In genomic region chr17:24649581-24650069, GRCm38 (mm10) we compare ENCODE assay signal across 8 mouse cellular contexts. TPM values are rescaled to one million over a fixed set of nuclear protein-coding genes. Genes with fewer than 3 reads are reported as not detected.
A peak's percentile ranks its signal among the peaks of the same experiment; 100 is the strongest.
DNase-seq lines count a peak whose midpoint lies in the region; ATAC-seq and TF ChIP-seq lines count a peak whose summit lies in the region.

No protein-coding gene starts in this region.

- peak overlapping the region; percentile 95 for H3K27ac ChIP-seq in left cerebral cortex, adult 2 months
- H3K27ac ChIP-seq in forebrain, embryonic 13.5 days, result 0 out of 2 replicates have a peak overlapping the region, but pooled peaks have one; percentile 22
- peak overlapping the region; percentile 83 for H3K27ac ChIP-seq in hindbrain, postnatal 0 days
- H3K27ac ChIP-seq in liver, embryonic 15.5 days (replicated peaks), result 0 out of 2 replicates have a peak overlapping the region, but pooled peaks have one; percentile 6
- peak overlapping the region; percentile 84 for H3K27ac ChIP-seq in neural tube, embryonic 15.5 days (replicated peaks)

- H3K9ac ChIP-seq in forebrain, embryonic 13.5 days, result peak overlapping the region; percentile 82
- peak overlapping the region; percentile 90 for H3K9ac ChIP-seq in hindbrain, postnatal 0 days (replicated peaks; ENCODE audit: low read length)
- H3K9ac ChIP-seq in liver, embryonic 15.5 days, result peak overlapping the region; percentile 47; the same call in 1 of the 2 replicates
- H3K9ac ChIP-seq in neural tube, embryonic 15.5 days (replicated peaks), result peak overlapping the region; percentile 98

- DNase-seq in left cerebral cortex, adult 2 months (ENCODE audit: extremely low spot score in 1 of 2, low spot score in 2 of 2), result peak in 1 of 2 experiments; percentile 46
- DNase-seq in left cerebral cortex, adult 11 months (ENCODE audit: low spot score), result no peak
- peak; percentile 62 for DNase-seq in adrenal gland, postnatal 10 days
- peak; percentile 50 for DNase-seq in hindbrain, postnatal 0 days (ENCODE audit: low spot score)
- no peak for DNase-seq in ovary, adult 18-20 months (ENCODE audit: low spot score)

- no peak; the same call in 1 of the 2 replicates for TF ChIP-seq CTCF in left cerebral cortex, adult 2 months (IDR thresholded peaks at IDR 0.05)
- TF ChIP-seq CTCF in hindbrain, postnatal 0 days (IDR thresholded peaks at IDR 0.05; ENCODE audit: low read depth), result 0 out of 2 replicates have a peak, but pooled peaks have one; percentile 5

- peaks cover 41% of the 10 kb centered on the region for H3K27me3 ChIP-seq in forebrain, embryonic 13.5 days
- H3K27me3 ChIP-seq in hindbrain, postnatal 0 days (ENCODE audit: insufficient read depth, low read length), result no peaks in the 10 kb centered on the region
- H3K27me3 ChIP-seq in liver, embryonic 15.5 days, result peaks cover 62% of the 10 kb centered on the region
- peaks cover 13% of the 10 kb centered on the region for H3K27me3 ChIP-seq in neural tube, embryonic 15.5 days (replicated peaks)

- 2% methylated on average over 35 of the region's 35 CpGs for WGBS in forebrain, embryonic 13.5 days
- WGBS in hindbrain, postnatal 0 days, result 1% methylated on average over 33 of the region's 35 CpGs
- WGBS in liver, embryonic 15.5 days (ENCODE audit: insufficient replicate concordance), result 1% methylated on average over 35 of the region's 35 CpGs
- under 1% methylated on average over 34 of the region's 35 CpGs for WGBS in neural tube, embryonic 15.5 days

- H3K9me3 ChIP-seq in forebrain, embryonic 13.5 days (replicated peaks), result no peaks in the 10 kb centered on the region
- no peaks in the 10 kb centered on the region for H3K9me3 ChIP-seq in hindbrain, postnatal 0 days (ENCODE audit: low read length)
- no peaks in the 10 kb centered on the region for H3K9me3 ChIP-seq in liver, embryonic 15.5 days (replicated peaks)
- no peaks in the 10 kb centered on the region for H3K9me3 ChIP-seq in neural tube, embryonic 15.5 days (replicated peaks)

- no peaks in the 10 kb centered on the region for H3K36me3 ChIP-seq in forebrain, embryonic 13.5 days (ENCODE audit: poor library complexity, severe bottlenecking)
- no peaks in the 10 kb centered on the region for H3K36me3 ChIP-seq in hindbrain, postnatal 0 days (ENCODE audit: insufficient read depth, low read length)
- no peaks in the 10 kb centered on the region for H3K36me3 ChIP-seq in liver, embryonic 15.5 days (replicated peaks)
- H3K36me3 ChIP-seq in neural tube, embryonic 15.5 days, result no peaks in the 10 kb centered on the region

- intact Hi-C loops in left cerebral cortex, adult 2 months (cut with DNase I), result no loop called here

- 0 out of 2 replicates have a peak, but pooled peaks have one; percentile 28 for ATAC-seq in forebrain, embryonic 13.5 days
- peak; percentile 64 for ATAC-seq in hindbrain, postnatal 0 days
- ATAC-seq in liver, embryonic 15.5 days (ENCODE audit: insufficient read depth), result 0 out of 2 replicates have a peak, but pooled peaks have one; percentile 2
- ATAC-seq in neural tube, embryonic 15.5 days (ENCODE audit: low FRiP score), result peak; percentile 69

- peak overlapping the region; percentile 98 for H3K4me2 ChIP-seq in forebrain, embryonic 13.5 days
- peak overlapping the region; percentile 86 for H3K4me2 ChIP-seq in hindbrain, postnatal 0 days (ENCODE audit: low read depth, low read length)
- H3K4me2 ChIP-seq in liver, embryonic 15.5 days, result peak overlapping the region; percentile 76
- H3K4me2 ChIP-seq in neural tube, embryonic 15.5 days, result peak overlapping the region; percentile 95

- peak overlapping the region; percentile 94 for H3K4me3 ChIP-seq in left cerebral cortex, adult 2 months
- H3K4me3 ChIP-seq in forebrain, embryonic 13.5 days, result peak overlapping the region; percentile 63
- H3K4me3 ChIP-seq in hindbrain, postnatal 0 days (ENCODE audit: low read length), result peak overlapping the region; percentile 58
- peak overlapping the region; percentile 59 for H3K4me3 ChIP-seq in liver, embryonic 15.5 days (replicated peaks)
- peak overlapping the region; percentile 84 for H3K4me3 ChIP-seq in neural tube, embryonic 15.5 days (replicated peaks)

- H3K4me1 ChIP-seq in forebrain, embryonic 13.5 days, result peaks cover 17% of the 10 kb centered on the region
- H3K4me1 ChIP-seq in hindbrain, postnatal 0 days (ENCODE audit: insufficient read depth, low read length), result peaks cover 4% of the 10 kb centered on the region; the same call in 1 of the 2 replicates
- peaks cover 41% of the 10 kb centered on the region for H3K4me1 ChIP-seq in liver, embryonic 15.5 days (replicated peaks)
- peaks cover 30% of the 10 kb centered on the region for H3K4me1 ChIP-seq in neural tube, embryonic 15.5 days

RNA-seq across cellular contexts. Expression of gene Slc9a3r2, which starts 0.5 kb away (rescaled TPM):
- total RNA-seq in left cerebral cortex, adult 2 months (2021), result 10 to 100 TPM; 50.2 to 51.0 TPM
- 10 to 100 TPM; 66.9 to 72.8 TPM for total RNA-seq in adrenal gland, postnatal 10 days (2021)
- 15.0 and 16.0 TPM in 2 replicates for polyA plus RNA-seq in forebrain, embryonic 13.5 days (2015; fragmentation: Nextera tagmentation; extraction: Ambion mirVana)
- 72.8 and 91.1 TPM in 2 replicates for total RNA-seq in hindbrain, postnatal 0 days (2014; rRNA removed)
- 57.6 and 60.6 TPM in 2 replicates for polyA plus RNA-seq in hindbrain, postnatal 0 days (2015; fragmentation: Nextera tagmentation; extraction: Ambion mirVana)
- 10.8 and 13.8 TPM in 2 replicates for polyA plus RNA-seq in liver, embryonic 15.5 days (2015; fragmentation: Nextera tagmentation; extraction: Ambion mirVana)
- polyA plus RNA-seq in neural tube, embryonic 15.5 days (2015; fragmentation: Nextera tagmentation; extraction: Ambion mirVana), result 60.2 and 65.7 TPM in 2 replicates

RNA-seq across cellular contexts. Expression of gene Npw, which starts 8.6 kb away (rescaled TPM):
- total RNA-seq in left cerebral cortex, adult 2 months (2021), result 1 to 10 TPM in 1 of 2 experiments, under 1 TPM in 1; 0.58 to 1.4 TPM
- total RNA-seq in adrenal gland, postnatal 10 days (2021), result not detected
- not detected in 2 replicates for polyA plus RNA-seq in forebrain, embryonic 13.5 days (2015; fragmentation: Nextera tagmentation; extraction: Ambion mirVana)
- total RNA-seq in hindbrain, postnatal 0 days (2014; rRNA removed), result 0.78 TPM in 1 of 2 replicates, not detected in the other
- polyA plus RNA-seq in hindbrain, postnatal 0 days (2015; fragmentation: Nextera tagmentation; extraction: Ambion mirVana), result 0.65 and 0.81 TPM in 2 replicates
- polyA plus RNA-seq in liver, embryonic 15.5 days (2015; fragmentation: Nextera tagmentation; extraction: Ambion mirVana), result 0.30 TPM in 1 of 2 replicates, not detected in the other
- polyA plus RNA-seq in neural tube, embryonic 15.5 days (2015; fragmentation: Nextera tagmentation; extraction: Ambion mirVana), result 0.42 and 0.51 TPM in 2 replicates

RNA-seq across cellular contexts. Expression of gene Nthl1, which starts 17.1 kb away (rescaled TPM):
- 1 to 10 TPM; 5.5 to 5.7 TPM for total RNA-seq in left cerebral cortex, adult 2 months (2021)
- total RNA-seq in adrenal gland, postnatal 10 days (2021), result 10 to 100 TPM in 1 of 2 experiments, 1 to 10 TPM in 1; 6.4 to 11.6 TPM
- polyA plus RNA-seq in forebrain, embryonic 13.5 days (2015; fragmentation: Nextera tagmentation; extraction: Ambion mirVana), result 13.8 and 15.3 TPM in 2 replicates
- total RNA-seq in hindbrain, postnatal 0 days (2014; rRNA removed), result 4.2 and 5.6 TPM in 2 replicates
- polyA plus RNA-seq in hindbrain, postnatal 0 days (2015; fragmentation: Nextera tagmentation; extraction: Ambion mirVana), result 7.2 and 7.8 TPM in 2 replicates
- 5.8 and 6.4 TPM in 2 replicates for polyA plus RNA-seq in liver, embryonic 15.5 days (2015; fragmentation: Nextera tagmentation; extraction: Ambion mirVana)
- 8.3 and 10.0 TPM in 2 replicates for polyA plus RNA-seq in neural tube, embryonic 15.5 days (2015; fragmentation: Nextera tagmentation; extraction: Ambion mirVana)

RNA-seq across cellular contexts. Expression of gene Tsc2, which starts 17.2 kb away (rescaled TPM):
- total RNA-seq in left cerebral cortex, adult 2 months (2021), result 100 to 1,000 TPM; 140 to 159 TPM
- 100 to 1,000 TPM in 1 of 2 experiments, 10 to 100 TPM in 1; 84.9 to 110 TPM for total RNA-seq in adrenal gland, postnatal 10 days (2021)
- 60.5 and 75.1 TPM in 2 replicates for polyA plus RNA-seq in forebrain, embryonic 13.5 days (2015; fragmentation: Nextera tagmentation; extraction: Ambion mirVana)
- 98.0 and 114 TPM in 2 replicates for total RNA-seq in hindbrain, postnatal 0 days (2014; rRNA removed)
- 45.7 and 51.2 TPM in 2 replicates for polyA plus RNA-seq in hindbrain, postnatal 0 days (2015; fragmentation: Nextera tagmentation; extraction: Ambion mirVana)
- 18.8 and 21.4 TPM in 2 replicates for polyA plus RNA-seq in liver, embryonic 15.5 days (2015; fragmentation: Nextera tagmentation; extraction: Ambion mirVana)
- 60.6 and 68.8 TPM in 2 replicates for polyA plus RNA-seq in neural tube, embryonic 15.5 days (2015; fragmentation: Nextera tagmentation; extraction: Ambion mirVana)

RNA-seq across cellular contexts. Expression of gene Zfp598, which starts 19.9 kb away (rescaled TPM):
- 10 to 100 TPM; 41.6 to 49.0 TPM for total RNA-seq in left cerebral cortex, adult 2 months (2021)
- 10 to 100 TPM; 38.9 to 42.2 TPM for total RNA-seq in adrenal gland, postnatal 10 days (2021)
- 14.9 and 16.2 TPM in 2 replicates for polyA plus RNA-seq in forebrain, embryonic 13.5 days (2015; fragmentation: Nextera tagmentation; extraction: Ambion mirVana)
- 40.9 and 47.0 TPM in 2 replicates for total RNA-seq in hindbrain, postnatal 0 days (2014; rRNA removed)
- 14.2 and 14.6 TPM in 2 replicates for polyA plus RNA-seq in hindbrain, postnatal 0 days (2015; fragmentation: Nextera tagmentation; extraction: Ambion mirVana)
- polyA plus RNA-seq in liver, embryonic 15.5 days (2015; fragmentation: Nextera tagmentation; extraction: Ambion mirVana), result 9.9 and 12.5 TPM in 2 replicates
- polyA plus RNA-seq in neural tube, embryonic 15.5 days (2015; fragmentation: Nextera tagmentation; extraction: Ambion mirVana), result 19.2 and 20.5 TPM in 2 replicates

Comparison
In these comparisons a context has a peak if more than half of its experiments do, and no peak if none do; other contexts are left out.
1. DNase-seq: peak in adrenal gland, postnatal 10 days (single experiment) and hindbrain, postnatal 0 days (single experiment); none in left cerebral cortex, adult 11 months (single experiment) and ovary, adult 18-20 months (single experiment).
2. H3K27ac ChIP-seq: peak in every context shown above with its lines; median percentile 95 in left cerebral cortex, adult 2 months; 84 in neural tube, embryonic 15.5 days; 83 in hindbrain, postnatal 0 days; 22 in forebrain, embryonic 13.5 days; 6 in liver, embryonic 15.5 days.
3. ATAC-seq: peak in every context shown above with its lines; median percentile 69 in neural tube, embryonic 15.5 days; 64 in hindbrain, postnatal 0 days; 28 in forebrain, embryonic 13.5 days; 2 in liver, embryonic 15.5 days.
4. H3K9ac ChIP-seq: peak in every context shown above with its lines; median percentile 98 in neural tube, embryonic 15.5 days; 90 in hindbrain, postnatal 0 days; 82 in forebrain, embryonic 13.5 days; 47 in liver, embryonic 15.5 days.
5. Peak in every context shown above with its lines, with median percentiles within 50 percentile points of each other: H3K4me3 ChIP-seq and H3K4me2 ChIP-seq.